ENCODE assay signal across 15 mouse cellular contexts in the genomic region with DNA sequence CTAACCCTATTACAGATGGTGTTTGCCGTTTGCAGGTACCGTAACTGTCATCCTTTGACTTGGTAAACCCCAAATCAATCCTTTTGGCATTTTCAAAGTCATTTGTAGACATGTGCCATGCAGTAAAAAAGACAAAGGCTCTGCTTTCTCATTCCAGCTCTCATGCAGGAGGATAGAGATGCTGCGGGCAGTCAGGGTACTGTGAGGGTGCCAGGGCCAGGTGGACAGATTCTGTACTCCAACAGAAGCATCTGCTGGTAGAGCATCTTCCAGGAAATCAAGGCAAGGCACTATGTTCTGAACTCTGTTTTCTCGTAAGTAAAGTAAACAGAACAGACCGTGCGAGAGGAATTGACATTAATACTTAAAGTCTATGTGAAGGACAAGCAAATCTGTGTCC.
"Had no signal": no experiment of that assay in that cellular context is flagged by ENCODE, and none has a peak within 500 bp of the region (broad histone marks: within the 10 kb centered on the region; RNA-seq: fewer than 3 reads in every experiment).

No protein-coding gene starts in this region.

- H3K27me3 ChIP-seq: neural tube, embryonic 13.5 days; neural tube, embryonic 15.5 days; stomach, embryonic 15.5 days had no signal

- H3K4me2 ChIP-seq: neural tube, embryonic 13.5 days; neural tube, embryonic 15.5 days; stomach, embryonic 15.5 days had no signal

- H3K9ac ChIP-seq: neural tube, embryonic 13.5 days; neural tube, embryonic 15.5 days; stomach, embryonic 15.5 days had no signal

- H3K27ac ChIP-seq: neural tube, embryonic 13.5 days; neural tube, embryonic 15.5 days; stomach, embryonic 15.5 days; stomach, postnatal 0 days had no signal

- H3K36me3 ChIP-seq: neural tube, embryonic 13.5 days; neural tube, embryonic 15.5 days; stomach, embryonic 15.5 days had no signal

- H3K9me3 ChIP-seq: neural tube, embryonic 13.5 days; neural tube, embryonic 15.5 days; stomach, embryonic 15.5 days had no signal

- H3K4me3 ChIP-seq: neural tube, embryonic 13.5 days; neural tube, embryonic 15.5 days; stomach, embryonic 15.5 days had no signal

- DNase-seq: right cerebral cortex, adult 18-20 months; right cerebral cortex, postnatal 14 days; right cerebral cortex, postnatal 25 days; right cerebral cortex, postnatal 4 days; spleen, adult 18-20 months; thymus, adult 18-20 months; thymus, adult 2 months; thymus, postnatal 14 days; thymus, postnatal 25 days; thymus, postnatal 36 days; thymus, postnatal 4 days had no signal

- H3K4me1 ChIP-seq: stomach, embryonic 15.5 days had no signal
